Mouse (Mus musculus) kidney, adult 11 months (tissue): ENCODE data around the gene Qk.

Experiments used
- DNase-seq: peaks from one replicate; pipeline ENCODE4 v3.0.0; 2022

Gene Qk

GRCm38 (mm10) chr17:10325921-10326320 lies 6.3 kb upstream of the Qk start:
- no peak for DNase-seq

GRCm38 (mm10) chr17:10321754-10322153 lies 2.1 kb upstream of the Qk start:
- DNase-seq = no peak

- DNase-seq = no peak
Measured at GRCm38 (mm10) chr17:10321092-10321491, 1.4 kb upstream of the Qk start.

DNA sequence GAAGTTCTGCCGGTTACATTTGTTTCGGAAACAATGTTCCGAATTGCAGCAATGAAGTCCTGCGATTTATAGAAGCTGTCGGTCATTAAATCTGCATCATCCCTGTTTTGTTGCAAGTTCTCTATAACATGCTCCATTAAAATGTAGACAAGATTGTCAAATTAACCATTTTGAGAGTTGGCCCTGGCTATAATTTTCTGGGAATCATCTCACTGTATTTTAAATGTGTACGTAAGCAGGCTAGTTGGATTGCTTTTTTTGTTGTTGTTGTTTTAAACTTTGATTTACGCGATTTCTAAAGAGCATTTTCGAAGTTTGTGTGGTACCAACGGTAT lies 769 bp upstream of the Qk start:
- no peak for DNase-seq

GRCm38 (mm10) chr17:10319431-10319684 lies 296 bp downstream of the Qk start:
- no peak for DNase-seq

GRCm38 (mm10) chr17:10318561-10319430 lies 858 bp downstream of the Qk start:
- peak; percentile 67 for DNase-seq

- peak; percentile 68 for DNase-seq
Measured at GRCm38 (mm10) chr17:10317981-10318551, 1.6 kb downstream of the Qk start.

GRCm38 (mm10) chr17:10317186-10317585 lies 2.5 kb downstream of the Qk start:
- DNase-seq = no peak

GRCm38 (mm10) chr17:10316446-10316845 lies 3.2 kb downstream of the Qk start:
- no peak for DNase-seq

DNA sequence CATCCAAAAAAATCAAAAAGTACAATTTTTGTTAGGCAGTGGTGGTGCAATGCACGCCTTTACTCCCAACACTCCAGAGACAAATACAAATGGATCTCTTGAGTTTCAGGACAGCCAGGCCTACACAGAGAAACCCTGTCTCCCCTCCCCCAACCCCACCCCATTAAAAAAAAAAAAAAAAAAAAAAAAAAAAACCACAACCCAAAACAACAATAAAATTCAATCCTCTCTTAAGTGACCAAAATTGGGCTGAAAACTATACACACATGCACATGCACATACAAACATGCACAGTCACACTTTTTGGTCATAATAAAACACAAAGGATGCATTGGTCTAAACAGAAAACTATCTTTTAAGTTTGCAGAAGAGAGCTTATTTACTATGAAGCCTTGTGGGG lies 9.6 kb downstream of the Qk start:
- DNase-seq = no peak

DNA sequence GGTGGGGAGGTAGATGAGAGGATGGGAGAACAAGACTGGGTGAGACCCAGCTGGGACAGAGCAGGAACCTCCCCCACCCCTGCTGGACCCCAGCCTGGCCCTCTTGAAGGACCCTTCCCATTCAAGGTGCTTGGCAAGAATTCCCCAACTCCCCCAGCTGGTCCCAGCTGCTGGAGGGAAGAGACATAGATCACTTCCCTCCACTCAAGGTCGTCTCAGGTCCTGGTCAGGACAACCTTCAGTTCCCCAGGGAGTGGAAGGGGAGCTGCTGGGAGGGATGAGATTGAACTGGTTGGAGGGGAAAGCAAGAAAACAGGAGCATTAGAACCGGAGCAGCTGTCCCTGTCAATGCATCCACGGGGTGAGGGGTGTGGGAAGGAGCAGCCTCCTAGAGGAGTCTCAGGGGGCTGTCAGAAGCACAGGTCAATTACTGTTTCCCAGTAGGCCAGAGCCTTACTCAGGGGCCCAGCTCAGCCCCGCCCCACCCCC lies 10.5 kb downstream of the Qk start:
- DNase-seq = no peak

DNA sequence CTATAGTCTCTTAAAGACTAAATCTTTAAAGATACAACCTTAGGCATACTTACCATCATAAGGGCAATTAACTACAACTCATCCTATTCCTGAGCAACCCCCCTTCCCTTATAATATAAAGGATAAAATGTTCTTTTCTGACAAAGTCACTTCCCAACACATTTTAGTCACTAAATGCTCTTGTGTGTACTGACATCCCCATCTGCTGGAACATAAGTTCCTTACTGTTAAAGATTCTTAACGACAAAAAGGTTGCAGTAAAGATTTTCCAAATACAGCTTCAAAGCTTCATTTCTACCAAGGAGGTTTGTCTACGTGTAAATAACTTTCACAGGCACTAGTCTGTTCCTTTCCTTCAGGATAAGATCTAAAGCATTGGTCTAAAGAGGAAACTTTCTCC lies 13.2 kb downstream of the Qk start:
- DNase-seq = no peak

- no peak for DNase-seq
Measured at GRCm38 (mm10) chr17:10304001-10304400, 15.7 kb downstream of the Qk start.

- DNase-seq = no peak
Measured at GRCm38 (mm10) chr17:10300968-10301795, 18.5 kb downstream of the Qk start.

DNA sequence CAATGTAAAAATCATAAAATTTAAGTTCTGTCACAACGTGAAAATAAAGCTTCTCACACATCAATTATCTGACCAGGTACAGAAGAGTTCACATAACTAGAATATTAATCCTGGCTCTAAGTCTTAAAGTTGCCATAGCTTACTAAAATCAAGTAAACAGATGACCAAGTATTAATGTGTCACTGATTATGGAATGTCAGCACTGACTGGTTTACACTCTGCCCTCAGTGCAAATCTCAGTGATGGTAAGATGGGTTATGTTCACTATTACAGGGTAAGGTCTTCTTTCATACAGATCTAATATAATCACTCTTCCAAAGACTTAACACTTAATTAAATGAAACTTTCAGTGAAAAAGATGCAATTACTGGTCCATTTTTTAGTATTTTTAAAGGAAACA lies 20.3 kb downstream of the Qk start:
- no peak for DNase-seq

GRCm38 (mm10) chr17:10292520-10292919 lies 27.1 kb downstream of the Qk start:
- DNase-seq = no peak

DNA sequence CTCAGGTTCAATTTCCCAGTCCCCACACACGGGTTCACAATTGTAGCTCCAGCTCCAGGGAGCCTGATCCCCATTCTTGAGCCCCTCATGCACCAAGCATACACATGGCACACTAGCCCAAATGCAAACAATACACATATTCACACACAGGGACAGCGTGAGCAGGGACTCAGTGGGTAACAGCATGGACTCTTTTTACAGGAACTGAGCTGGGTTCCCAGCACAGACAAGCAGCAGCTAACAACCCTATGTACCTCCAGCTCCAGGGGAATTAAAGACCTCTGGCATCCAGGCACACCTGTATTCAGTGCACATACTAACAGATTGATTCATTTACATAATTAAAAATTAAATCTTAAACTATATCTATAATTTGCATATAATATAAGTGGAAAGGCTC lies 34.9 kb downstream of the Qk start:
- no peak for DNase-seq

DNA sequence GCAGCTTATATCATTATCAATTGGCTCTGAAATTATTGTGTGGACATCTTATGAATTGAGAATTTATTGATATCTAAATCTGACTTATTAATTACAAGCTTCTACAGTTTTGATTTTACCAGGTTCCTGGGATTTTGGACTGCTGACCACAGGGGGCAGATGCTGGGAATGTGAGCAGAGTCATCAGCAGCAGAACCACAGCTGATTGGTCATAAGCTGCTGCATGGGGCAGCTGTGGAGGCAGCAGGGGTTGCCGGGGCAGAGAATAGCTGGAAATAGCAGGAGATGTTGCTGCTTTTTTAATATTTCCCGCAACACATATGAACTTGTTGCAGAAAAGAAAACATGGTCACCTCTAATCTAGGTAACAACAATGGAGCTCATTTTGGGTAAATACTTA lies 40.1 kb downstream of the Qk start:
- no peak for DNase-seq

GRCm38 (mm10) chr17:10269518-10269917 lies 50.1 kb downstream of the Qk start:
- DNase-seq = no peak

GRCm38 (mm10) chr17:10268468-10268867 lies 51.2 kb downstream of the Qk start:
- DNase-seq = no peak

DNA sequence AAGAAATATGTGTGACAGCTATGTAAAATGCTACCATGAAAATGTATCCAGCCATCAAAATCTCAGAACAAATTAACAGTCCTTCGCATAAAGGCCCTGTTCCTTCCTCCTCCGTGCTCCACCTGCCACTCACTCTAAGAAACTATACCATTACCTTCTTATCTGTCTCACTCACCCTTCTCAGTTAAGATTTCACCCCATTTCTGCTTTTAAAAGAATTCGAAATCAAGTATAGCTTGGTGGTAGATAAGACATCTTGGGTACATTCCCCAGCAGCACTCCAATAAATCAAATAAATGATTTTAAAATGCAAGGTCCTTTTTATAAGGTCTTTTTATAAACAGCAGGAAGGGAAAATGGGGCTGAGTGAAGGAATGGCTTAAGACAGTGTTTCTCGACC lies 53.4 kb downstream of the Qk start:
- DNase-seq = no peak

- DNase-seq = no peak
Measured at GRCm38 (mm10) chr17:10251252-10251958, 68.2 kb downstream of the Qk start.

GRCm38 (mm10) chr17:10240081-10240480 lies 79.6 kb downstream of the Qk start:
- no peak for DNase-seq
